Mouse (Mus musculus): ENCODE results near the gene Mrpl9.

DNA sequence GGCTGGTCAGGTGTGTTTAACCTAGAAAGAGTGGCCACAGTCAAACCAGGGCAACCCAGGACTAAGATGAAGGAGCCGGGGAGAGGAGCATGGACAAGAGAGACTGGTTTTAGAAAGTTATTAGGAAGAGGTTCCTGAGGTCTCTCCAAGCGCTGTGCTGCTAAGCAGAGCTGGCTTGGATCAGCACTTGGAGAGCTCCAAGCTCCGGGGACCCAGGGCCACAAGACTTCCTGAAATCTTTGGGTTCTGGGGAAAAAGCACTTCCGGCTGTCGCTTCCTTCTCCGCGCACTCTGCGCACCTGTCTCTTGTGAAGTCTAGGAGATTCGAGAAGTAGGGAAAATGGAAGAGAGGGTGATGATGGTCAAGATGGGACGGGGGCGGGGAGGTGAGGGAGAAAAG, 36.4 kb downstream of the Mrpl9 start:
- TF ChIP-seq POLR2A (IDR thresholded peaks at IDR 0.05; ENCODE audit: control insufficient read depth, extremely low read depth, insufficient read depth, low read length, poor library complexity) = no peak
- no peak for TF ChIP-seq CTCF (IDR thresholded peaks at IDR 0.05; ENCODE audit: borderline replicate concordance, control insufficient read depth, extremely low read depth, insufficient read depth, low read length, poor library complexity)

All from thymus, adult 2 months (tissue).